Mouse (Mus musculus): ENCODE data around the gene Gm5796. TPM values are rescaled to one million over a fixed set of nuclear protein-coding genes. Genes with fewer than 3 reads are reported as not detected.

Gm5796 gene
- not detected for polyA plus RNA-seq (2014; fragmentation: Illumina TruSeq; extraction: RNeasy Lipid Tissue Mini Kit (QIAGEN cat#74804); ENCODE audit: insufficient read depth, low read depth, low replicate concordance)

GRCm38 (mm10) chr14:4023641-4024040 lies at the start of gene Gm5796:
Gm5796 (plus strand) TSS chr14:4023941.

GRCm38 (mm10) chr14:3998094-3998493 lies 25.6 kb upstream of the Gm5796 start, which contains the start of gene Gm3099:
Gm3099 (plus strand) TSS chr14:3998394.

GRCm38 (mm10) chr14:4083820-4084219 lies 60.1 kb downstream of the Gm5796 start, which contains the start of gene Gm3115:
Gm3115 (plus strand) TSS chr14:4084120.

Other genes with a start within 250 kb of the Gm5796 start
- not detected for gene Gm3002, start 213.9 kb upstream of the Gm5796 start, polyA plus RNA-seq (2014; fragmentation: Illumina TruSeq; extraction: RNeasy Lipid Tissue Mini Kit (QIAGEN cat#74804); ENCODE audit: insufficient read depth, low read depth, low replicate concordance)
- not detected for gene Gm3033, start 177.7 kb upstream of the Gm5796 start, polyA plus RNA-seq (2014; fragmentation: Illumina TruSeq; extraction: RNeasy Lipid Tissue Mini Kit (QIAGEN cat#74804); ENCODE audit: insufficient read depth, low read depth, low replicate concordance)
- not detected for gene Gm2916, start 139.8 kb upstream of the Gm5796 start, polyA plus RNA-seq (2014; fragmentation: Illumina TruSeq; extraction: RNeasy Lipid Tissue Mini Kit (QIAGEN cat#74804); ENCODE audit: insufficient read depth, low read depth, low replicate concordance)
- gene Gm3029, start 92.2 kb upstream of the Gm5796 start, polyA plus RNA-seq (2014; fragmentation: Illumina TruSeq; extraction: RNeasy Lipid Tissue Mini Kit (QIAGEN cat#74804); ENCODE audit: insufficient read depth, low read depth, low replicate concordance) = not detected
- not detected for gene Gm3095, start 60.4 kb upstream of the Gm5796 start, polyA plus RNA-seq (2014; fragmentation: Illumina TruSeq; extraction: RNeasy Lipid Tissue Mini Kit (QIAGEN cat#74804); ENCODE audit: insufficient read depth, low read depth, low replicate concordance)
- gene Gm3099, start 25.5 kb upstream of the Gm5796 start, polyA plus RNA-seq (2014; fragmentation: Illumina TruSeq; extraction: RNeasy Lipid Tissue Mini Kit (QIAGEN cat#74804); ENCODE audit: insufficient read depth, low read depth, low replicate concordance) = not detected
- not detected for gene Gm3115, start 60.2 kb downstream of the Gm5796 start, polyA plus RNA-seq (2014; fragmentation: Illumina TruSeq; extraction: RNeasy Lipid Tissue Mini Kit (QIAGEN cat#74804); ENCODE audit: insufficient read depth, low read depth, low replicate concordance)
- 0.12 TPM for gene Gm8108, start 86.6 kb downstream of the Gm5796 start, polyA plus RNA-seq (2014; fragmentation: Illumina TruSeq; extraction: RNeasy Lipid Tissue Mini Kit (QIAGEN cat#74804); ENCODE audit: insufficient read depth, low read depth, low replicate concordance)
- gene Gm3127, start 141.1 kb downstream of the Gm5796 start, polyA plus RNA-seq (2014; fragmentation: Illumina TruSeq; extraction: RNeasy Lipid Tissue Mini Kit (QIAGEN cat#74804); ENCODE audit: insufficient read depth, low read depth, low replicate concordance) = not detected
- 0.15 TPM for gene Gm2974, start 158.6 kb downstream of the Gm5796 start, polyA plus RNA-seq (2014; fragmentation: Illumina TruSeq; extraction: RNeasy Lipid Tissue Mini Kit (QIAGEN cat#74804); ENCODE audit: insufficient read depth, low read depth, low replicate concordance)
- not detected for gene Gm3138, start 225.7 kb downstream of the Gm5796 start, polyA plus RNA-seq (2014; fragmentation: Illumina TruSeq; extraction: RNeasy Lipid Tissue Mini Kit (QIAGEN cat#74804); ENCODE audit: insufficient read depth, low read depth, low replicate concordance)